Comparison of ENCODE assay signal across 24 mouse cellular contexts in genomic region chr3:129627281-129627680, GRCm38 (mm10).
DNase-seq lines count a peak whose midpoint lies in the region; ATAC-seq and TF ChIP-seq lines count a peak whose summit lies in the region.
"Had no signal": no experiment of that assay in that cellular context is flagged by ENCODE, and none has a peak within 500 bp of the region (broad histone marks: within the 10 kb centered on the region; RNA-seq: fewer than 3 reads in every experiment).

No protein-coding gene starts in this region.

- H3K27ac ChIP-seq in embryonic facial prominence, embryonic 14.5 days (replicated peaks; ENCODE audit: low read depth, low read length) = no peak overlapping the region
- no peak overlapping the region for H3K27ac ChIP-seq in embryonic facial prominence, embryonic 10.5 days (replicated peaks)
- H3K27ac ChIP-seq in stomach, embryonic 15.5 days = no peak overlapping the region
- no peak overlapping the region for H3K27ac ChIP-seq in stomach, postnatal 0 days (replicated peaks)
- H3K27ac ChIP-seq: forebrain, embryonic 12.5 days; heart, adult 2 months; hindbrain, embryonic 12.5 days; limb, embryonic 13.5 days; liver, embryonic 14.5 days; neural tube, embryonic 12.5 days had no signal

- H3K4me1 ChIP-seq in embryonic facial prominence, embryonic 14.5 days (ENCODE audit: control insufficient read depth, insufficient read depth, low read length) = no peaks in the 10 kb centered on the region
- no peaks in the 10 kb centered on the region for H3K4me1 ChIP-seq in embryonic facial prominence, embryonic 10.5 days
- no peaks in the 10 kb centered on the region for H3K4me1 ChIP-seq in stomach, embryonic 15.5 days
- no peaks in the 10 kb centered on the region for H3K4me1 ChIP-seq in stomach, postnatal 0 days (replicated peaks; ENCODE audit: control insufficient read depth, insufficient read depth)
- H3K4me1 ChIP-seq: forebrain, embryonic 12.5 days; hindbrain, embryonic 12.5 days; limb, embryonic 13.5 days; neural tube, embryonic 12.5 days had no signal

- H3K9ac ChIP-seq in embryonic facial prominence, embryonic 14.5 days (ENCODE audit: low read depth, low read length) = no peak overlapping the region
- no peak overlapping the region for H3K9ac ChIP-seq in stomach, embryonic 15.5 days
- H3K9ac ChIP-seq in stomach, postnatal 0 days (ENCODE audit: low read length) = no peak overlapping the region
- H3K9ac ChIP-seq: forebrain, embryonic 12.5 days; hindbrain, embryonic 12.5 days; limb, embryonic 13.5 days; liver, embryonic 14.5 days; lung, embryonic 14.5 days; neural tube, embryonic 12.5 days had no signal

- H3K4me2 ChIP-seq in embryonic facial prominence, embryonic 14.5 days (ENCODE audit: low read depth, low read length) = no peak overlapping the region
- H3K4me2 ChIP-seq in stomach, embryonic 15.5 days = no peak overlapping the region
- no peak overlapping the region for H3K4me2 ChIP-seq in stomach, postnatal 0 days (replicated peaks; ENCODE audit: low read depth)
- H3K4me2 ChIP-seq: forebrain, embryonic 12.5 days; hindbrain, embryonic 12.5 days; limb, embryonic 13.5 days; lung, embryonic 14.5 days; neural tube, embryonic 12.5 days had no signal

- peak; percentile 50 for DNase-seq in embryonic facial prominence, embryonic 14.5 days (ENCODE audit: low spot score)
- no peak for DNase-seq in embryonic facial prominence, embryonic 10.5 days (ENCODE audit: low spot score)
- no peak for DNase-seq in stomach, postnatal 0 days (ENCODE audit: low spot score)
- DNase-seq in gastrocnemius, postnatal 14 days = peak; percentile 40
- DNase-seq in lung, postnatal 25 days (ENCODE audit: low spot score) = no peak
- DNase-seq: adrenal gland, postnatal 10 days; cerebellum, adult 9-11 months; kidney, adult 11 months; kidney, postnatal 4 days; lung, embryonic 14.5 days; lung, postnatal 4 days; midbrain, embryonic 14.5 days; right cerebral cortex, postnatal 14 days; spleen, adult 18-20 months; thymus, adult 2 months had no signal

- H3K4me3 ChIP-seq in embryonic facial prominence, embryonic 14.5 days (ENCODE audit: low read depth, low read length) = no peak overlapping the region
- H3K4me3 ChIP-seq in embryonic facial prominence, embryonic 10.5 days = no peak overlapping the region
- no peak overlapping the region for H3K4me3 ChIP-seq in stomach, embryonic 15.5 days (replicated peaks)
- no peak overlapping the region for H3K4me3 ChIP-seq in stomach, postnatal 0 days (ENCODE audit: low read depth, low read length)
- H3K4me3 ChIP-seq: erythroblast, embryonic 14.5 days; forebrain, embryonic 12.5 days; heart, adult 2 months; hindbrain, embryonic 12.5 days; limb, embryonic 13.5 days; neural tube, embryonic 12.5 days had no signal

- H3K27me3 ChIP-seq in embryonic facial prominence, embryonic 14.5 days (replicated peaks; ENCODE audit: control insufficient read depth, insufficient read depth, low read length) = no peaks in the 10 kb centered on the region
- H3K27me3 ChIP-seq in embryonic facial prominence, embryonic 10.5 days (replicated peaks; ENCODE audit: low read depth, poor library complexity, severe bottlenecking) = no peaks in the 10 kb centered on the region
- no peaks in the 10 kb centered on the region for H3K27me3 ChIP-seq in stomach, embryonic 15.5 days (replicated peaks)
- H3K27me3 ChIP-seq in stomach, postnatal 0 days (ENCODE audit: control insufficient read depth, insufficient read depth, low read length) = no peaks in the 10 kb centered on the region
- H3K27me3 ChIP-seq: forebrain, embryonic 12.5 days; hindbrain, embryonic 12.5 days; limb, embryonic 13.5 days; neural tube, embryonic 12.5 days had no signal

- H3K36me3 ChIP-seq in embryonic facial prominence, embryonic 14.5 days (ENCODE audit: control insufficient read depth, insufficient read depth, low read length) = peaks cover 13% of the 10 kb centered on the region; the same call in 1 of the 2 replicates
- H3K36me3 ChIP-seq in embryonic facial prominence, embryonic 10.5 days (replicated peaks) = peaks cover 68% of the 10 kb centered on the region
- no peaks in the 10 kb centered on the region for H3K36me3 ChIP-seq in stomach, embryonic 15.5 days
- H3K36me3 ChIP-seq in stomach, postnatal 0 days (ENCODE audit: control insufficient read depth, insufficient read depth, low read length) = no peaks in the 10 kb centered on the region

- no peak for TF ChIP-seq EP300 in stomach, postnatal 0 days (optimal IDR thresholded peaks at IDR 0.05)

- no peak for TF ChIP-seq CTCF in stomach, postnatal 0 days (IDR thresholded peaks at IDR 0.05; ENCODE audit: low read depth)

- no peak for ATAC-seq in embryonic facial prominence, embryonic 14.5 days (ENCODE audit: low read depth)
- 0 out of 2 replicates have a peak, but pooled peaks have one; percentile 14 for ATAC-seq in stomach, embryonic 15.5 days (ENCODE audit: insufficient read depth, low FRiP score, low read depth)
- no peak for ATAC-seq in stomach, postnatal 0 days (ENCODE audit: low FRiP score, low TSS enrichment)
- ATAC-seq in granulocyte monocyte progenitor cell, adult 5-6 weeks (replicated peaks; ENCODE audit: poor library complexity, severe bottlenecking) = no peak

- H3K9me3 ChIP-seq in embryonic facial prominence, embryonic 14.5 days (ENCODE audit: control insufficient read depth, low read length) = no peaks in the 10 kb centered on the region
- H3K9me3 ChIP-seq in embryonic facial prominence, embryonic 10.5 days = no peaks in the 10 kb centered on the region
- no peaks in the 10 kb centered on the region for H3K9me3 ChIP-seq in stomach, embryonic 15.5 days
- no peaks in the 10 kb centered on the region for H3K9me3 ChIP-seq in stomach, postnatal 0 days (ENCODE audit: control insufficient read depth, low read length)
- H3K9me3 ChIP-seq: forebrain, embryonic 12.5 days; hindbrain, embryonic 12.5 days; limb, embryonic 13.5 days; neural tube, embryonic 12.5 days had no signal

- intact Hi-C loops in gastrocnemius, postnatal 14 days (cut with DNase I; ENCODE audit: low total_unique reads) = no loop called here

- 75% methylated on average over 4 of the region's 4 CpGs for WGBS in embryonic facial prominence, embryonic 14.5 days
- 89% methylated on average over 4 of the region's 4 CpGs for WGBS in embryonic facial prominence, embryonic 10.5 days
- 74% methylated on average over 4 of the region's 4 CpGs for WGBS in stomach, embryonic 15.5 days
- WGBS in stomach, postnatal 0 days = 62% methylated on average over 4 of the region's 4 CpGs

Comparison
In these comparisons a context has a peak if more than half of its experiments do, and no peak if none do; other contexts are left out.
1. DNase-seq: peak in embryonic facial prominence, embryonic 14.5 days (single experiment) and gastrocnemius, postnatal 14 days (single experiment); none in embryonic facial prominence, embryonic 10.5 days (single experiment), stomach, postnatal 0 days (single experiment) and lung, postnatal 25 days (single experiment).